Mouse (Mus musculus) lung, postnatal 10 days (tissue): ENCODE results near the gene Gars.

Experiments used
- DNase-seq: peaks from one replicate; pipeline ENCODE4 v3.0.0; 2021

Gars gene

DNA sequence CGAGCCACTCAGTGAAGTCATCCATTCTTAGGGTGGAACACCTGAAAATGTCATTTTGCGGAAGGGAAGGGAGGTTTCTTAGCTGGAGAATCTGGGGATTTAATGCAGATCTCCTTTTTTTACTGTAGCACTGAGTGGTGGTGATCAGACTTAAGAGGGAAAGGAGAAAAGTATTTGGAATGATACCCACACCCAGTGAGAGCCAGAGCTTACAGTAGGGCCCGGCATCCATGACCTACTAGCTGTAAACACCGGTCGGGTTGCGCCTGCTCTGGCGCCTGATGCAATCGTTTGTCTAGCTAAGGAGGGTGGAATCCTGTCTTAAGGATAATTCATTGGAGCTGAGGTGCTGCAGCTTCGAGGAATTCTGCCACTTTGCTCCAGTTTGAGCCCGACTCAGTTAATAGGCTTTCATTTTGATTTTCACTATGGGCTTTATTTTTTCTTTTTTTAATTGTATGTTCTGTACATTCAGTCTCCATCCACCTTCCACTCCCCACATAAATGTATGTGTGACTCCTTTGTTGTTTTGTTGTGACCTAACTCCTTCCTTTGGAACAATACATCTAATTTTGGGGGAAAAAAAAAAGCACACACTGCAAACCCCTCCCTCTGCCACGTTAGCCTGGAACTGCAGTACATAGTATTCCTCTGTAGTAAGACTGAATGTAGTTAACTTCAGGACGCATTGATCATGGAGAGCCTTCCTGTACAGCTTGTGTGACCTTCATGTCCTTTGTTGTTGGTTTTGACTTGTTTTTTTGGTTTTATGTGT lies 1.1 kb downstream of the Gars start:
- DNase-seq, result peak; percentile 20

DNA sequence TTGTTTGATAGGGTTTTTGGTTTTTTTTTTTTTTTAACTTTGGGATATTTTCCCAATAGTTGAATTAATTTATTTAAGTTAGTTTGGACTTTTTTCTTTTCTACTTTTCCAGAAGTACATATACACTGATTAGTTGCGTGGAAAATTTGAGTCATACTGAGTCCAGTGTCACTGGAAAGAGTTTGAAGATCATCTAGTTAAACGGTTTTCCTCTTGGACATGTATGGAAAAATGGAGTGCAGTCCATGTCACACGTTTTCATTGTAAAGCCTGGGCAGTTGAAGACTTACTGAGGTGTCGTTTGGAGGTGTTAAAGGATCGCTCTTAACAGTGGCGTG lies 1.6 kb downstream of the Gars start:
- no peak for DNase-seq

DNA sequence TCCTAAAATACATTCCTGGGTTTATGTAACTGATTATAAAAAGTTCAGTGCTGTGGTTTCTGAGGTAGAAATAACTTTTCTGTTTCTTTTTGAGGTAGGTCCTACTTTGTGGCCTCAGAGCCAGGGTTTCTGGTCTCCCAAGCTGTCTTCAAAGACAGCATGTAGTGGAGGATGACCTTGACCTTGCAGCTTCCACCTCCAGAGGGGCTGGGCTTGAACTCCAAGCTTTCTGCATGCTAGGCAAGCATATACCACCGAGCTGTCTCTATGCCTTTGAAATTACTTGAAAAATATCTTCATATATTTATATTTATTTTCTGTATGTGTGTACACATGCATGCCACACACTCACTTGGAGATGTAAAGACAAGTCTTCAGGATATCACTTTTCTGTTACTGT lies 2.2 kb downstream of the Gars start:
- no peak for DNase-seq

DNA sequence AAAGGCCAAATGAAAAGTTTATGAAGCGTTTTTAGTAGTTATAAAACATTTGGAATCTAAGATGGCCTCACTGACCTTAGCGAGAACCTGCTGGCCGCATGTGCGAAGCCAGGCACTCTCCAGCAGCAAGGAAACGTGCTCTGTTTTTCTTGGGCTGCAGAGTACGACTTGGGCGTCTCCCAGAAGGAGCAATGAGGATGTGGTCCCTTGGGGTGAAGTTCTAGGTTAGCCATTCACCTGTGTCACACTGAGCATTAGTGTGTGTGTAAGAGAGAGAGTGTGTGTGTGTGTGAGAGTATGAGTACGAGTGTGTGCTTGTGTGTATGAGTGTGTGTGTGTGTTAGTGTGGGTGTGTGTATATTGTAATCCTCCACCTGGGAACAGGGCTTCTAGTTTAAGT lies 5.4 kb downstream of the Gars start:
- DNase-seq, result no peak

DNA sequence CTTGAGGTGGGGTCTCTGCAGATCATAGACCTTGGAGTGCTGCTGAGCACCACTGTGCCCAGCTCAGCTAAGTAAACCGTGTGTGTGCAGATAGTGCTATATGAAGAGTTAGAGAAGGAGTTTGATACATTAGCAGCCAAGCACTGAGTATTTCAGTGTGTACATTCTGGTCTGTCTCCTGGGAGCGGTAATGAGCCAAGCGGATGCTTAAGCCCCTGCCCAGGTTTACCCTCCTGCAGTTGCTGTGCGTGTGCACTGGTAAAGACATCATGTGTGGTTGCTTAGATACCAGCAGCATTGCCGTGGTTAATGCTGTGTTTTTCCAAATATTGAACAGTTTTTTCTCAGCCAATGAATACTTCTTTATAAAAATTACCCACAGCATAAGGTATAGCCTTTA lies 6.7 kb downstream of the Gars start:
- DNase-seq, result no peak

DNA sequence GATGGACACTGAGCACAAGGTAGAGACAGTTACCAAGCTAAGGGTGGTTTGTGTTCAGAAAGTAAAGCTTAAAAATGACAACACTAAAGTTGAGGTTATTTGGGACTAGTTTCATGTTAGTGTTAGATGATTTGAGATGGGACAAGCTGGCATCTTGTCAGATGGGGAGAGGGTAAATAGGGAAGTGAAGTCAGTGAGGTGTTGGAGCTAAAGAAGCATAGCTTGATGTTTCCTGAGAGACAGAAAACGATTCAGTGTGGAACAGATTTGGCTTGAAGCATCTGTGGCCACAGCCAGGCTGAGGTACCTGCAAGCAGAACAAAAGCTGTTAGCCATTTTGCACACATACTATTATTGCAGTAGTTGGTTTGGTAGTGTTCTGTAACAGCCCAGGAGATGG lies 7.5 kb downstream of the Gars start:
- no peak for DNase-seq

DNA sequence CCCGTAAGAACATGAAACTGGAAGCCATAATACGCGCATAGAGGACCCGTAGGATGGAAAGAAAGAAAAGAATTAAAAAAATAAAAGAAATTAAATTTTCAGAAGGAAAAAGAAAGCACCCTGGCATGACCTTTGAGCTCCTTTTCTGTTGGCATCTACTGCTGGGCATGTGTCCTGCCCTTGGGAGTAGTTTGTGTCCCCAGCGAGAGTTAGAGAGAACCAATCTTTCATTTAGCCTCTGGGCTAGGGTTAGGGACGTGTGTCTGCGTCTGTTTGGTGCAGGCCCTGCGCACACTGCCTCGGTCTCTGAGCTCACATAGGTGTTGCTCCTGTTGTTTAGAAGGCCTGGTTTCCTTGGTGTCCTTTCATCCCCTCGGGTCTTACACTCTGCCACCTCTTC lies 11.4 kb downstream of the Gars start:
- DNase-seq, result no peak

DNA sequence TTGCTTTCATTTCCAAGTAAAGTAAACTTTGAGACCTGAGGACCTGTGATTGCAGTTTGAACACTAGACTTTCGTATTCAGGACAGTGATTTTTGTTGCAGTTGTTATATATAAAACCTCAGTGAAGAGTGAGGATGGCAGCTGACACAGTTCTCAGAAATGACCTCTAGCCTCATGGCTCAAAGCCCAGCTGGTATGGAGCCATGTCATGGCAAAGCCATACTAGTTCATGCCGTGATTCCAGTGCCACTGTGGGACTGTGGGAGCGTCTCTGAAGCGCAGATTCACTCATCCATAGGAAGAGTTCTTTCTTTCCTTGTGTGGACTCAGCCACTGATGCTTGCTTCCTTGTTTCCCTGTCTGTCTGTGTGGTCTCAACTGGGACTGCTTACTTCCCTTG lies 16.7 kb downstream of the Gars start:
- DNase-seq, result no peak

DNA sequence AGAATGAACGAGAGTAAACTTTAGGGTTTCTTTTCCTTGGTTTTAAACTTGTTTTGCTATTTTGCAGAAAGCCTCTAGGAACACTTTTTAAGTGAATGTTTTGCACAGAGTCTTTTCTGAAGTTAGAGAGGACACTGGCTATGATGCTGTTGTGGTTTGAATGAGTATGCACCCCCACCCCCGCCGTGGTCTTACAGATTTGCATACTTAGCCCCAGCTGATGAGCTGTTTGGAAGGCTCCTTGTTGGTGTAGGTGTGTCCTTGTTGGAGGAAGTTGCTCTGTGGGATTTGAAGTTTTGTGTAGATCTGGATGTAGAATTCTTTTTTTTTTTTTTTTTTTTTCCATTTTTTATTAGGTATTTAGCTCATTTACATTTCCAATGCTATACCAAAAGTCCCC lies 19.6 kb downstream of the Gars start:
- DNase-seq, result no peak

DNA sequence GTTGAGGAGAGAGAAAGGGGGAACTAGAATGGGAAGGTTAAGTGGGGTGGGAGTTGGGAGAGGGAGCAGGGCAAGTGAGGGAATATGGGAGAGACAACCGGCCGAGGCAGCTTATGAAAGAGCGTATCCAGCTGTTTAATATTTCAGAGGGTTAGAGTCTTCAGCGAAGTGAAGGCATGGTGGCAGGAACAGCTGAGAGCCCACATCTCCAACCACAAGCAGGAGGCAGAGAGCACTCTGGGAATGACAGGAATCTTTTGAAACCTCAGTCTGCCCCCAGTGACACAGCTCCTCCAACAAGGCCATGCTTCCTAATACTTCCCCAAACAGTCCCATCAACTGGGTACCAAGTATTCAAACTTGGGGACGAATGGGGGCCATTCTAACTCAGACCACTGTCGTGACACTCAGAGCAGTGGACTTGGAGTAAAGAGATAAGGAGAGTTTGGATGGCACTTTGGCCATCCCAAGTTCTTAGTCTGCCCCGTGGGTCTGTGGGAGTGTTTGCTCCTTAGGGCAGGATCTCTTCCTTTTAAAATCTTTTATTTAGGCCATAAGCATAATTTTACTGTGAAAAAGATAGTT lies 22.5 kb downstream of the Gars start:
- DNase-seq, result no peak

DNA sequence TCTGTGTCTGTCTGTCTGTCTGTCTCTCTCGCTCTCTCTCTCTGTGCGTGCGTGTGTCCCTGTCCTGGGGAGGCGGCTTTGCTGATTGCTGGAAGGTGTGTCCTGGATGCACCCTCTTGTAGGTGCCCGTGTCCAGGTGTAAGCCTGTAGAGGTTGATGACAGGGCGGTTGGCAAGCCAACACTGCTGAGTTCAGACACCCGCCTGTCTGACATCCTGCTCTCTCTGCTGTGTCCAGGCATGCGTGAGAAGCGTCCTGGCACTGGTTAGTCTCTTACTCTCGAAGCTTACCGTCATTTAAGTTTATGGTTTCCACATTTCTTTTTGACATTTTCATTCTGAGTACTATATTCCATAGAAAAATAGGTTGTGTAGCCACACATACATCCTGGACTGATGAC lies 23.5 kb downstream of the Gars start:
- DNase-seq, result no peak

DNA sequence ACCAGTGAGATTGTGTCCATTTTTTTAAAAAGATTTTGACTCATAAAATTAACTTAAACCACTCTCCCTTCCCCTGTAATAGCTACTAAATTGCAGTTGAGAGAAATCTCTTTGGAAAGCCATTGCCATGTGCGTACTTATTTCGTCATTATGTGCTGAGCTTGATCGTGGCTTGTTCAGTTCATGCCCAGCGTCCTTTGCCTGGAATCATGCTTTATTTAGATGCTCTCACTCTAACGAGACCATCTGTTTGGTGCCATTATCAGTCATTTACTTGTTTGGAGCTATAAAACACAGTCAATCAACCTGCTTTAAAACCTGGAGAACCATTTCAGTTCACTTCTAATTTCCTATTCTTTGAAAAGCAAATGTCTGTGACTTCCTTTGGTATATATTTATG lies 24.4 kb downstream of the Gars start:
- DNase-seq, result no peak

DNA sequence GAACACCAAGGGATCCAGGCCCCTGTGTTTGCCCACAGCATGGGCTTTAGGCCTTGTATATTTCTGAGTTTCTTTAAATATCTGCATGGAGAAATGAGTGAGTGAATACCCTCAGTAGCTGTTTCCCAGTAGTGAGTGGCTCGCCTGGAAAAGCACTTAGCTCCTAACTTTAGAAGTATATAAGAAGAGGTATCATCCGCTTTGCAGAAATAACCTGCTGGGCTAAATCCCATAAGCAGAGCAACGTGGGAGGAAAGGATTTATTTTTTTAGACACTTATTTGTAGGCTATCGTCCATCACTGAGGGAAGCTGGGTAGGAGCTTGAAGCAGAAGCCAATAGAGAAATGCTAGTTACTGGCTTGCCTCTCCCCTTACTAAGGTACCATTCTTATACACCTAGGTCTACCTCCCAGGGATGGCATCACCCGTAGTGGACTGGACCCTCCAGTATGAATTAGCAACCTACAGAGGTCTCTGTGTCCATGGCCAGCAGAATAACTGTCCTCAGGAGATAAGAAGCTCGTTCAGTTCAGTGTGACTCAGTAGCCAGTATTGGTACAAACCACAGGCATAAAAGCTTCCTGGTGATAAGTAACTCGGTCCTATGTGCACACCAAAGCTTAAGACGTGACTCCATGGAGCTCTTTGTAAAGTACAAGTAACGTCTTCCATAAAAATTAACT lies 26.1 kb downstream of the Gars start:
- DNase-seq, result no peak

DNA sequence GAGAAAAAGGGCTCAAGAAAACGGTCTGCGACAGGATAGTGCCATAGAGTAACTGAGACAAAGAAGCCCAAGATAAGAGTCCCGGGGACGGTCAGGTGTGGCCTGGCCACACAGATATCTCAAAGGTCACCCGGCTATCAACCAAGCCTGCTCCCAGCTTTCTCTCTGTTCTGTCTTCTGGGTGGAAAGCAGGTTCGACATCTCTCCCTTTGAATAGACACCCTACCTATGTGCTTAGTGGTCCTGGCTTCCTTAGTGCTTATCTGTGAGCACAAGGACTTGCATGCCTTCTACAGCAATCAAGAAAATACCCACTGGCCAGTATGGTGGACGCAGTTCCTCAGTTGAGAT lies 26.6 kb downstream of the Gars start:
- DNase-seq, result no peak

DNA sequence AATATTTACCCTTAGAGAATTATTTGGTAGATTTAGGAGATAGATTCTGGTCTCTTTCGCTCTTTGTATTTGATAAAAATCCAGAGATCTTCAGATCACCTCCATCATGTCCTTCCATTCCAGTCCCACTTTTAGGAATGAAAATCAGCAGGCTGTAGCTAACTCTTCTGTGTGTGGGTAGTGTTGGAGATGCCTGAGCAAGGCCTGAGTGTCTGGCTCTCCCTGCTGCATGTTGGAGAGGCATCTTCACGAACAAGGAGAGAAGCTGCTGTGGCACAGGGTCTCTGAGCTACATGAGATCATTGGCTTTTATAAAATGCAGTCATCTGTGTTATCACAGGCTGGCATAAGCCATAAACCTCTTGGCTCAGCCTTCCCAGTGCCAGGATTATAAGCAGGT lies 28.1 kb downstream of the Gars start:
- DNase-seq, result no peak

DNA sequence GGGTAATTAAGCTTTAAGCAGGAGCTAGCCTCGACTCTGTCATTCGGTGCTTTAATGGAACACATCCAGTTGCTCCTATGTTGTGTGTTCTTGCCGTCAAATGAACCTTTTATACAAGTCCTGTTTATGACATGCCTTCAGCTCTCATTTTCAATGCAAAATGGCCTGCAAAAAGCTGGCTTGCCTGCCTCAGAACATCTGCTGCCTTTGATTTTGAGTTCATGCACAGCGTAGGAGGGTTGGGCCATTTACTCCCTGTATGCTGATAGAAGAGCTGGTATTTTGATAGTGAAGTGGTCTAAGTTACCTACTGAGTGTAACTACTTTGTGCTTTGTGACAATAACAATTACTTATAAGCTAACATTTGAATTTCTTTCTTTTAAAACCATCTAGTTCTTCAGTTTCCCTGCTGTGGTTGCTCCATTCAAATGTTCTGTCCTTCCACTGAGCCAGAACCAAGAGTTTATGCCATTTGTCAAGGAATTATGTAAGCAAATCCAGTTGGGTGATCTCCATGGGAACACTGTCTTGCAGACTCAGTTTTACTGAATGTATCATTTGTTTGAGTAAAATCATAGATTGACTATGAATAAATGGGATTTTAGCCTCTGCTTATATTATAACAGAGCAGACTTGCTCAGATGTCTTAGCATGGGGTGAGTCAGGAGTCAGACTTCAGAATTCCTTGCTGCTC lies 38.9 kb downstream of the Gars start:
- DNase-seq, result no peak

DNA sequence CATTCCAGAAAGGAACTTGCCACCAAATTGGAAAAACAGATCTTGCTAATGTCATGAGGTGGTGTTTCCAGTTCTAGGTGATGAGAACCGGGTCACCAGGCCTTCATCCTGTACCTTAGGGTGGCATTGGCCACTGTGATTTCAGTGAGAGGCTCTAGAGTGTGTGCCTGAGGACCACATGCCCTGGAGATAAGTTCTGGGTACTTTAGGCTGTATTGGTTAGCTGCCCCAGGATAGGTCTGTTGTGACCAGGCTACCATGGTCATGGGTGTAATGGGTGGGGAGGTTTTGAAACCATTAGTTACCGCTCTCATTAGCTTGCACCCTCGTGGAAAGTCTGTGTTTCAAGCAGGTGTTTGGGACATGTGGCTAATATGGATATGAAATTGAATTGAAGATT lies 43.6 kb downstream of the Gars start:
- no peak for DNase-seq

DNA sequence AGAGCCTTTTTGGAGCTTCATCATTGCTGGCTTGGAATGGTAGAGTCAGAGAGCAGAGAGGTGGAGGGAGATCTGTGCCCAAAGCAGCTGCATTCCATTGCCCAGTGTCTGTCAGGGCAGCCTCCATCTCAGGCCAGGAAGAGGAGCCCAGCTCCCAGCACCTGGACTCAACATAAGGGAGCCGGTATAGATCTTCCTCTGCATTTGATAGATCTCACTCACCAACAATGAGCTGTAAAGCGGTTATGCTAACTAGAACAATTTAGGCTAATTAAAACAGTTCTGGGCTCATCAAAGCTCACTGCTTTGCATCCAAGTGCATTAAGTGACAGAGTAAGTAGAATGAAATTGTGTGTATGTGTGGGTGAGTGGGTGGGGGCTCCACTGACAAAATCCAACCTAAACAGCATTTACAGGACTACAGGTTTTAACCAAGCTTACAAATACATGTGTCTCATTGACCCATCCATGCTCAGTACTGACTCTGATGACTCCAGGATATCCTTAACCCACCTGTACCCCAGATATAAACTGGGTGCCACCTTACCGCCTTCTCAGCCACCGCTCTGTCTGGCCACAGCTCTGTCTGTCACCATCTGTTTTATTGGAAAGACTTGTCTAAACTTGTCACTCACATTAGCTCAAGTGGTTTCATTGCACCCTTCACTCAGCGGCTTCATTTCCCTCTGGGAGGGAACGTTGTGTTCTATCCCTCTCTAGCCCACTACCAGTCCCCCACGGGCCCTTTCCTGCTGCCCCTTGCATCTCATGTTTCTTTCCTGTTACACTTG lies 44.6 kb downstream of the Gars start:
- no peak for DNase-seq

DNA sequence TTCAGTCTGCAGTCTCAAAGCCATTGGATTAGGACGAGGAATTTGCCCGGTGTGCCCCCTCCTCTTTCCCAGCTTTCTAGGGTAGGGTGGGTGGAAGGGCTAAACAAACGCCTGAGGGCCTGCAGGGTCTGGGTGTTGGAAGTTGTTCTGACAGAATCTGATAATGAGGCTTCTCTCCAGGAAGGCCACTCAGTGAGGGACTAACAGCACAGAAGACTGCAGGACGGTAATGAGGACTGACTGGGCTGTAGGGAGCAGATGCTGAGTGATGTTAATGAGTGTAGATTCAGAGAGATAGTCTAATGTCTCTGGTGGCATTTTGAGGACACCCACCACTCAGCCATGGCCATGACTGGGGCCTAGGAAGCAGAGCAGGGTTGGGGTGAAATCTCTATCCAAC lies 49.5 kb downstream of the Gars start:
- DNase-seq, result no peak

DNA sequence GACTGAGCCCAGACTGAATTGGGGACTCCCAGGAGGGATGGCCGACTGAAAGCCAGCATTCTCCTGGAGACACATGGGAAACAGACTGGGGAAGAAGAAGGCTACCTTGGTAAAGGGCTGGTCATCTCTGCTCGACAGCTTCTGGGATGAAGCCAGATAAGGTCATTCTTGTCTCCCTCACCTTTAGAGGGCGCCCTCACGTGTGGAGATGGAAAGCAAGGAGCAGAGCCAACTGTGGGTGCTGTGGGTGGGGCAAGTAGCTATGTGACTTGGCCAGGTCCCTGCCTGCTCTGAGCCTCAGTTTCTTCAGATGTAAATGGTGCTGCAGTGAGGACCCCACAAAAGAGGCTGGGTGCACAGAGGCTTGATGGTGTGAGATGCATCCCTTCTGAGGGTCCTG lies 52.8 kb downstream of the Gars start:
- peak; percentile 9 for DNase-seq

DNA sequence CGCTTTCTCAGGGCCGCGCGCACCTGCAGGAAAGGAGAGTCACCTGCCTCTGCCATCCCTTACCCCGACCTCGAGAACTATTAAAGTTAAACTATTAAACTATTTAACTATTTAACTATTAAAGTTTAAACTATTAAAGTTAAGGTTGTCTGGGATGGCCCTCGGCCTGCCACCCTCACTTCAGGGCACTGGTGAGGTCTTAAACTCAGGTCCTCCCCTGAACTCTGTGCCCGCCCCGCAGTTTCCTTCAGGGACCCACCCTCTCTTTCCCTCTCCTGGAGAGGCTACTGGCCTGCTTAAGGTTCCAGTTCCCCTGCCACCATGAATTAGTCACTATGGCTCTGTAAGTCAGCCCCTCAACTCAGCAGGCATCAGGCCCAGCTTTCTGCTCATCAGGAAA lies 53.6 kb downstream of the Gars start:
- no peak for DNase-seq

DNA sequence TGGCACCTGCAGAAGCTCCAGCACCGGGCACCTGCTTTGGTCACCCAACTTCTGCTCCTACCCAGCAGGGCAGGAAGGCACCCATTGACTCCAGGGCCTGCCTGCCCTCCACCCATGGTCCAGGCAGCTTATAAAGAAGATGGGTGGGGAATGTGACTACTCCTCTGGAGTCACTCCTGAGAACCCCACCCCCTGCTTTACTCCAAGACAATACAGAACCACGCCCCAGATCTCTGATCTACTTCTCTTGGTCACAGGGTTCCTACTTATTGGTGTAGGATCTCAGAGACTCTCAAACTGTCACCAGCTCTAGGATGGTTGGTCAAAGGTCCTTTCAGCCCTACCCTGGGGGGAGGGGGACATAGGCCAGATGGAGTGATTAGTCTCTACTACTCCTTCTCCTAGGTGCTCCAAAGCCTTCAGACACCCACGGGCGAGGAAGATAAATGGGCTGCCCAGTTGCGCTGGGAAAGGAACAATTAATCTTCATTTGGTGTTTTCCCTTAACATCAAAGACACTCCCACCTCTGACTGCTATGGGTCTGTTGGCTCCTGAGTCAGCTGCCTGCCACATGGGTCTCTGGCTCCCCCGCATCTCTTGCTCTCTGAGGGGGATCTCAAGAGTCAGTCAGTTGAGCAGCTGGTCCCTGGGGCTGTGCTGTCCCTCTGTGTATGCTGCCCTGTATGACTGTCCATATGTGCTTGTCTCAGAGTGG lies 55.8 kb downstream of the Gars start:
- DNase-seq, result no peak

DNA sequence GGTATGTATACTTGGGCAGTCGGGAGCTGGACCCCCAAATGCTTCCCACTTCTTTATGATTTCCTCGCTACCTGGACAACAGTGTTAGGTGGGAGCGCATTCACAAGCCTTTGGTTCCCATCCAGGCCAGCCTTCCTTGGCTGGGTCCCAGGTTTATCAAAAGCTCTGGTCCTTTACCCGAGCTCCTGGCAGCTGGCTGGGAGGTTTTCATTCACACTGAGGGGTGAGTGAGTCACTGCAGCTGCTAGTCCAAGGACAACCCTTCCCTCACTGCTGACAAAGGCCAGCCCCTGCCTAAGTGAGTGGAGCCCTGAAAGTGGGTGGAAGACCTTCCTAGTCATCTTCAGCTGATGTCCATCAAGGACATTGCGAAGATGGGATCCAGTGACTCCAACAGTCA lies 60.2 kb downstream of the Gars start:
- peak; percentile 71 for DNase-seq
